Mouse (Mus musculus) midbrain, embryonic 16.5 days (tissue): ENCODE results near the gene Cct4. TPM values are rescaled to one million over a fixed set of nuclear protein-coding genes. Genes with fewer than 3 reads are reported as not detected.
A peak's percentile ranks its signal among the peaks of the same experiment; 100 is the strongest.

Experiments
- ATAC-seq: fragments of 200-750 bp; cut with Nextera tagmentation; 2 replicates; pipeline ENCODE4 v1.8.0; 2017; ENCODE audit warnings: moderate TSS enrichment
- H3K27ac ChIP-seq: fragments of 300-500 bp; sonication (generic); 2 replicates; pipeline ENCODE4 v1.5.1; 2014; ENCODE audit warnings: mild to moderate bottlenecking, low read length, mixed read lengths
- H3K27me3 ChIP-seq: fragments of 300-500 bp; sonication (generic); 2 replicates; pipeline ENCODE4 v1.6.1; 2014; ENCODE audit warnings: low read depth, low read length, mixed read lengths; ENCODE audit not compliant: control insufficient read depth, insufficient read depth
- H3K36me3 ChIP-seq: fragments of 300-500 bp; sonication (generic); 2 replicates; pipeline ENCODE4 v1.6.1; 2014; ENCODE audit warnings: mild to moderate bottlenecking, low read length, moderate library complexity, mixed read lengths; ENCODE audit not compliant: control insufficient read depth, insufficient read depth
- H3K4me1 ChIP-seq: fragments of 300-500 bp; sonication (generic); 2 replicates; pipeline ENCODE4 v1.6.1; 2014; ENCODE audit warnings: mild to moderate bottlenecking, low read length, mixed read lengths; ENCODE audit not compliant: control insufficient read depth, insufficient read depth
- H3K4me2 ChIP-seq: fragments of 300-500 bp; sonication (generic); 2 replicates; pipeline ENCODE4 v1.6.1; 2014; ENCODE audit warnings: mild to moderate bottlenecking, low read length, mixed read lengths
- H3K4me3 ChIP-seq: fragments of 300-500 bp; sonication (generic); 2 replicates; pipeline ENCODE4 v1.5.1; 2014; ENCODE audit warnings: low read depth, mild to moderate bottlenecking, low read length, moderate library complexity, mixed read lengths
- H3K9ac ChIP-seq: fragments of 300-500 bp; sonication (generic); 2 replicates; pipeline ENCODE4 v1.6.1; 2014; ENCODE audit warnings: low read depth, low read length, mixed read lengths
- H3K9me3 ChIP-seq: fragments of 300-500 bp; sonication (generic); replicated peaks from 2 replicates; pipeline ENCODE4 v1.6.1; 2014; ENCODE audit warnings: mild to moderate bottlenecking, low read length, mixed read lengths; ENCODE audit not compliant: control insufficient read depth, poor library complexity, severe bottlenecking
- WGBS: fragments of 180-500 bp; shearing (Covaris S2); extraction: QIAGEN DNeasy Blood & Tissue Kit; methylation state at CpG from one replicate; pipeline ENCODE4 v1.1.7; 2014; 5-methylcytosine and 5-hydroxymethylcytosine counted together
- polyA plus RNA-seq: library from polyadenylated mRNA; unstranded; fragments of >200 nt; fragmentation: Nextera tagmentation; extraction: Ambion mirVana; gene quantifications from 2 replicates; pipeline ENCODE4 v1.2.1, GENCODE M21; 2015

Gene Cct4
- polyA plus RNA-seq: 276 and 291 TPM in 2 replicates

- peak within 1 kb of the TSS; percentile 92 for H3K9ac ChIP-seq
- H3K4me3 ChIP-seq: peak within 1 kb of the TSS; percentile 79
- H3K27me3 ChIP-seq: no peaks in the 10 kb centered on the region
- H3K27ac ChIP-seq: peak within 1 kb of the TSS; percentile 94
- peaks cover 8% of the 10 kb centered on the region; the same call in 1 of the 2 replicates for H3K36me3 ChIP-seq
- peak within 1 kb of the TSS; percentile 97 for H3K4me2 ChIP-seq
- no peaks in the 10 kb centered on the region for H3K9me3 ChIP-seq
- H3K4me1 ChIP-seq: peaks cover 16% of the 10 kb centered on the region
- WGBS: under 1% methylated on average over 66 of the region's 66 CpGs
- ATAC-seq: peak; percentile 98
Measured at GRCm38 (mm10) chr11:22990393-22991126, at the start of gene Cct4. TSS of gene Cct4 (plus strand) at chr11:22990519.

GRCm38 (mm10) chr11:22949101-22949500 lies 41.2 kb upstream of the Cct4 start:
- no peak for ATAC-seq
- no peaks in the 10 kb centered on the region for H3K27me3 ChIP-seq
- no peak overlapping the region for H3K9ac ChIP-seq
- no peak overlapping the region for H3K4me3 ChIP-seq
- H3K4me1 ChIP-seq: no peaks in the 10 kb centered on the region
- no peaks in the 10 kb centered on the region for H3K9me3 ChIP-seq
- no peaks in the 10 kb centered on the region for H3K36me3 ChIP-seq
- 92% methylated on average over 1 of the region's 1 CpGs for WGBS
- no peak overlapping the region for H3K4me2 ChIP-seq
- H3K27ac ChIP-seq: no peak overlapping the region

- Histone ChIP-seq H3K4me1 (no peaks in the 10 kb centered on the region), H3K27me3 (no peaks in the 10 kb centered on the region), H3K4me2 (no peak overlapping the region), H3K27ac (no peak overlapping the region), H3K9me3 (no peaks in the 10 kb centered on the region; the same call in 1 of the 2 replicates), H3K9ac (no peak overlapping the region), H3K36me3 (0 out of 2 replicates have a peak, but pooled peaks cover 2% of the 10 kb centered on the region), H3K4me3 (no peak overlapping the region)
- WGBS: 91% methylated on average over 6 of the region's 6 CpGs
- ATAC-seq: no peak
Measured at GRCm38 (mm10) chr11:22950131-22950530, 40.2 kb upstream of the Cct4 start.

GRCm38 (mm10) chr11:22952668-22953067 lies 37.7 kb upstream of the Cct4 start:
- H3K36me3 ChIP-seq: 0 out of 2 replicates have a peak, but pooled peaks cover 2% of the 10 kb centered on the region
- no peaks in the 10 kb centered on the region for H3K27me3 ChIP-seq
- no peak overlapping the region for H3K27ac ChIP-seq
- H3K4me3 ChIP-seq: no peak overlapping the region
- H3K4me2 ChIP-seq: no peak overlapping the region
- WGBS: 90% methylated on average over 7 of the region's 7 CpGs
- no peak for ATAC-seq
- no peaks in the 10 kb centered on the region; the same call in 1 of the 2 replicates for H3K9me3 ChIP-seq
- H3K9ac ChIP-seq: no peak overlapping the region
- no peaks in the 10 kb centered on the region for H3K4me1 ChIP-seq

GRCm38 (mm10) chr11:22956346-22956745 lies 34.0 kb upstream of the Cct4 start:
- H3K27me3 ChIP-seq: no peaks in the 10 kb centered on the region
- no peak overlapping the region for H3K4me2 ChIP-seq
- no peaks in the 10 kb centered on the region for H3K4me1 ChIP-seq
- 0 out of 2 replicates have a peak, but pooled peaks cover 2% of the 10 kb centered on the region for H3K36me3 ChIP-seq
- no peak overlapping the region for H3K4me3 ChIP-seq
- ATAC-seq: no peak
- H3K27ac ChIP-seq: no peak overlapping the region
- H3K9ac ChIP-seq: no peak overlapping the region
- WGBS: 96% methylated on average over 6 of the region's 6 CpGs
- no peaks in the 10 kb centered on the region; the same call in 1 of the 2 replicates for H3K9me3 ChIP-seq

GRCm38 (mm10) chr11:22956830-22957229 lies 33.5 kb upstream of the Cct4 start:
- Histone ChIP-seq H3K4me3 (no peak overlapping the region), H3K27me3 (no peaks in the 10 kb centered on the region), H3K4me1 (no peaks in the 10 kb centered on the region), H3K9ac (no peak overlapping the region), H3K9me3 (no peaks in the 10 kb centered on the region; the same call in 1 of the 2 replicates), H3K36me3 (0 out of 2 replicates have a peak, but pooled peaks cover 2% of the 10 kb centered on the region), H3K4me2 (no peak overlapping the region), H3K27ac (no peak overlapping the region)
- 69% methylated on average over 4 of the region's 4 CpGs for WGBS
- ATAC-seq: no peak

- H3K4me1 ChIP-seq: no peaks in the 10 kb centered on the region
- H3K4me2 ChIP-seq: no peak overlapping the region
- H3K27ac ChIP-seq: no peak overlapping the region
- no peak overlapping the region for H3K9ac ChIP-seq
- no peaks in the 10 kb centered on the region; the same call in 1 of the 2 replicates for H3K9me3 ChIP-seq
- 94% methylated on average over 4 of the region's 4 CpGs for WGBS
- no peaks in the 10 kb centered on the region for H3K27me3 ChIP-seq
- 0 out of 2 replicates have a peak, but pooled peaks cover 2% of the 10 kb centered on the region for H3K36me3 ChIP-seq
- no peak overlapping the region for H3K4me3 ChIP-seq
- no peak for ATAC-seq
Measured at GRCm38 (mm10) chr11:22957791-22958374, 32.4 kb upstream of the Cct4 start.

GRCm38 (mm10) chr11:22962101-22962500 lies 28.2 kb upstream of the Cct4 start:
- 95% methylated on average over 1 of the region's 1 CpGs for WGBS
- ATAC-seq: no peak

GRCm38 (mm10) chr11:22964401-22964800 lies 25.9 kb upstream of the Cct4 start:
- no peaks in the 10 kb centered on the region for H3K4me1 ChIP-seq
- no peak overlapping the region for H3K4me3 ChIP-seq
- no peaks in the 10 kb centered on the region for H3K27me3 ChIP-seq
- H3K36me3 ChIP-seq: no peaks in the 10 kb centered on the region
- 76% methylated on average over 4 of the region's 4 CpGs for WGBS
- H3K27ac ChIP-seq: no peak overlapping the region
- no peaks in the 10 kb centered on the region for H3K9me3 ChIP-seq
- H3K4me2 ChIP-seq: no peak overlapping the region
- H3K9ac ChIP-seq: no peak overlapping the region
- ATAC-seq: no peak

More at GRCm38 (mm10) chr11:22962101-22962500, 28.2 kb upstream of the Cct4 start:
- H3K27me3 ChIP-seq: no peaks in the 10 kb centered on the region
- no peaks in the 10 kb centered on the region for H3K36me3 ChIP-seq
- H3K27ac ChIP-seq: no peak overlapping the region
- no peak overlapping the region for H3K4me3 ChIP-seq
- no peak overlapping the region for H3K9ac ChIP-seq
- no peaks in the 10 kb centered on the region for H3K9me3 ChIP-seq
- no peaks in the 10 kb centered on the region for H3K4me1 ChIP-seq
- no peak overlapping the region for H3K4me2 ChIP-seq
